Comparison of ENCODE assay signal across 8 mouse cellular contexts in genomic region chr12:80603566-80603965, GRCm38 (mm10). TPM values are rescaled to one million over a fixed set of nuclear protein-coding genes. Genes with fewer than 3 reads are reported as not detected.
DNase-seq lines count a peak whose midpoint lies in the region; ATAC-seq lines count a peak whose summit lies in the region.

No protein-coding gene starts in this region.

- H3K4me3 ChIP-seq in stomach, embryonic 15.5 days (replicated peaks) = no peak overlapping the region

- H3K4me1 ChIP-seq in stomach, embryonic 15.5 days = peaks cover 25% of the 10 kb centered on the region

- no peaks in the 10 kb centered on the region for H3K9me3 ChIP-seq in stomach, embryonic 15.5 days

- no peaks in the 10 kb centered on the region for H3K36me3 ChIP-seq in stomach, embryonic 15.5 days

- 13% methylated on average over 4 of the region's 4 CpGs for WGBS in stomach, embryonic 15.5 days

- H3K27ac ChIP-seq in stomach, embryonic 15.5 days = peak overlapping the region; percentile 62

- no peaks in the 10 kb centered on the region for H3K27me3 ChIP-seq in stomach, embryonic 15.5 days (replicated peaks)

- peak; percentile 41; the same call in 1 of the 2 replicates for ATAC-seq in stomach, embryonic 15.5 days (ENCODE audit: insufficient read depth, low FRiP score, low read depth)
- no peak for ATAC-seq in megakaryocyte-erythroid progenitor cell, adult 5-6 weeks (replicated peaks; ENCODE audit: low FRiP score, low TSS enrichment, poor library complexity, severe bottlenecking)

- peak; percentile 17 for DNase-seq in gastrocnemius, adult 18-20 months (ENCODE audit: low spot score)
- no peak for DNase-seq in gastrocnemius, postnatal 25 days
- peak; percentile 34 for DNase-seq in right cerebral cortex, postnatal 14 days
- DNase-seq in right cerebral cortex, adult 18-20 months = no peak
- DNase-seq in kidney, postnatal 10 days = peak; percentile 81
- DNase-seq in thymus, postnatal 10 days (ENCODE audit: low spot score in 2 of 2) = no peak

- peak overlapping the region; percentile 3; the same call in 1 of the 2 replicates for H3K4me2 ChIP-seq in stomach, embryonic 15.5 days

- H3K9ac ChIP-seq in stomach, embryonic 15.5 days = no peak overlapping the region

RNA-seq across cellular contexts. Expression of gene Slc39a9, which starts 40.1 kb away (rescaled TPM):
- 1 to 10 TPM; 6.9 to 8.3 TPM for total RNA-seq in gastrocnemius, adult 18-20 months (2021)
- total RNA-seq in gastrocnemius, postnatal 25 days (2021) = 1 to 10 TPM; 7.6 to 8.5 TPM
- polyA plus RNA-seq in stomach, embryonic 15.5 days (2015; fragmentation: Nextera tagmentation; extraction: Ambion mirVana) = 24.4 and 27.7 TPM in 2 replicates
- 19.6 and 28.4 TPM in 2 replicates for total RNA-seq in megakaryocyte-erythroid progenitor cell, adult 5-6 weeks (2014; fragmentation: Nextera tagmentation)
- total RNA-seq in megakaryocyte-erythroid progenitor cell, adult 5-6 weeks (2017) = 12.7 and 17.5 TPM in 2 replicates

RNA-seq across cellular contexts. Expression of gene Erh, which starts 40.6 kb away (rescaled TPM):
- total RNA-seq in gastrocnemius, adult 18-20 months (2021) = 10 to 100 TPM; 14.7 to 18.2 TPM
- 10 to 100 TPM; 15.3 to 20.4 TPM for total RNA-seq in gastrocnemius, postnatal 25 days (2021)
- 258 and 269 TPM in 2 replicates for polyA plus RNA-seq in stomach, embryonic 15.5 days (2015; fragmentation: Nextera tagmentation; extraction: Ambion mirVana)
- 140 and 158 TPM in 2 replicates for total RNA-seq in megakaryocyte-erythroid progenitor cell, adult 5-6 weeks (2014; fragmentation: Nextera tagmentation)
- 103 and 142 TPM in 2 replicates for total RNA-seq in megakaryocyte-erythroid progenitor cell, adult 5-6 weeks (2017)

Comparison
In these comparisons a context has a peak if more than half of its experiments do, and no peak if none do; other contexts are left out.
1. DNase-seq: peak in gastrocnemius, adult 18-20 months (single experiment), right cerebral cortex, postnatal 14 days (single experiment) and kidney, postnatal 10 days (single experiment); none in gastrocnemius, postnatal 25 days (single experiment), right cerebral cortex, adult 18-20 months (single experiment) and thymus, postnatal 10 days (0 of 2).
2. RNA of gene Erh, which starts 40.6 kb away (total RNA-seq): 103 to 158 TPM in megakaryocyte-erythroid progenitor cell, adult 5-6 weeks; 15.3 to 20.4 TPM in gastrocnemius, postnatal 25 days and 14.7 to 18.2 TPM in gastrocnemius, adult 18-20 months; every median in the first group is over 4 times any median in the second.